Mouse (Mus musculus) heart, adult 2 months (tissue): ENCODE measurements around the gene Sar1a. TPM values are rescaled to one million over a fixed set of nuclear protein-coding genes. Genes with fewer than 3 reads are reported as not detected.

Source experiments
- DNase-seq, 2 experiments: peaks; one replicate each; pipeline ENCODE4 v3.0.0; 2021
- H3K27ac ChIP-seq: fragments of 200-600 bp; 2 replicates; pipeline ENCODE4 v1.8.1; 2022
- H3K27me3 ChIP-seq: fragments of 200-500 bp; 2 replicates; pipeline ENCODE4 v1.6.1; 2012; ENCODE audit warnings: mild to moderate bottlenecking, low read length, inconsistent platforms, mixed read lengths; ENCODE audit not compliant: control insufficient read depth, insufficient read depth
- H3K36me3 ChIP-seq: fragments of 200-500 bp; 2 replicates; pipeline ENCODE4 v1.6.1; 2012; ENCODE audit warnings: low read length, inconsistent platforms; ENCODE audit not compliant: control insufficient read depth, insufficient read depth
- H3K4me1 ChIP-seq: fragments of 200-500 bp; 2 replicates; pipeline ENCODE4 v1.6.1; 2011; ENCODE audit warnings: low read length; ENCODE audit not compliant: control insufficient read depth, insufficient read depth
- H3K4me3 ChIP-seq: fragments of 200-600 bp; 2 replicates; pipeline ENCODE4 v1.8.1; 2022
- H3K79me2 ChIP-seq: fragments of 200-500 bp; replicated peaks from 2 replicates; pipeline ENCODE4 v1.6.1; 2012; ENCODE audit warnings: mild to moderate bottlenecking, inconsistent platforms, low read length, moderate library complexity, mixed read lengths; ENCODE audit not compliant: control insufficient read depth, insufficient read depth
- H3K9ac ChIP-seq: fragments of 200-500 bp; 2 replicates; pipeline ENCODE4 v1.6.1; 2012; ENCODE audit warnings: low read depth, mild to moderate bottlenecking, control low read depth, inconsistent platforms, low read length, mixed read lengths
- CTCF ChIP-seq: fragments of 200-600 bp; IDR thresholded peaks from 2 replicates; pipeline ENCODE4 v1.8.1; 2022; ENCODE audit warnings: antibody characterized with exemption, mild to moderate bottlenecking, moderate library complexity
- EP300 ChIP-seq: fragments of 200-500 bp; IDR thresholded peaks from 2 replicates; pipeline ENCODE4 v1.6.1; 2011; ENCODE audit warnings: low read depth, low read length, control low read depth; ENCODE audit not compliant: insufficient read depth
- POLR2A ChIP-seq: fragments of 200-500 bp; IDR thresholded peaks from 2 replicates; pipeline ENCODE4 v1.6.1; 2011; ENCODE audit warnings: mild to moderate bottlenecking, low read depth, low read length, control low read depth; ENCODE audit not compliant: insufficient read depth
- WGBS: fragments of 180-500 bp; shearing (Covaris S2); methylation state at CpG from one replicate; pipeline ENCODE4 v1.1.7; 2018; 5-methylcytosine and 5-hydroxymethylcytosine counted together
- intact Hi-C: fragments of 180-260 bp; cut with DNase I; formaldehyde crosslinking; loops from one replicate; pipeline ENCODE4 v1.15.1; 2025
- long read RNA-seq: library from polyadenylated mRNA; stranded (forward); transcript quantifications from one replicate; pipeline ENCODE4 v2.0.0, GENCODE M21; 2021
- polyA plus RNA-seq: library from polyadenylated mRNA; depleted of rRNA; stranded (reverse); fragments of >200 nt; gene quantifications from 2 replicates; pipeline ENCODE4 v1.2.3, GENCODE M21; 2012; rRNA removed
- total RNA-seq, 2 experiments: library from RNA; stranded (reverse); gene quantifications; 2 replicates each; pipeline ENCODE4 v1.2.3; 2021

The Sar1a gene
- total RNA-seq (100 to 1,000 TPM; 166 to 197 TPM), polyA plus RNA-seq (82.7 and 134 TPM in 2 replicates)
- long read RNA-seq, transcript Sar1a-201 (7 exons, 2,613 nt), result major isoform, 180 of 281 reads
- long read RNA-seq, transcript Sar1a-205 (2 exons, 483 nt), result minor isoform, 49 of 281 reads
- long read RNA-seq, partial matches to known transcripts, result 2 of 281 reads
- long read RNA-seq, other reads (novel, unspliced or antisense), result 46 of 281 reads

DNA sequence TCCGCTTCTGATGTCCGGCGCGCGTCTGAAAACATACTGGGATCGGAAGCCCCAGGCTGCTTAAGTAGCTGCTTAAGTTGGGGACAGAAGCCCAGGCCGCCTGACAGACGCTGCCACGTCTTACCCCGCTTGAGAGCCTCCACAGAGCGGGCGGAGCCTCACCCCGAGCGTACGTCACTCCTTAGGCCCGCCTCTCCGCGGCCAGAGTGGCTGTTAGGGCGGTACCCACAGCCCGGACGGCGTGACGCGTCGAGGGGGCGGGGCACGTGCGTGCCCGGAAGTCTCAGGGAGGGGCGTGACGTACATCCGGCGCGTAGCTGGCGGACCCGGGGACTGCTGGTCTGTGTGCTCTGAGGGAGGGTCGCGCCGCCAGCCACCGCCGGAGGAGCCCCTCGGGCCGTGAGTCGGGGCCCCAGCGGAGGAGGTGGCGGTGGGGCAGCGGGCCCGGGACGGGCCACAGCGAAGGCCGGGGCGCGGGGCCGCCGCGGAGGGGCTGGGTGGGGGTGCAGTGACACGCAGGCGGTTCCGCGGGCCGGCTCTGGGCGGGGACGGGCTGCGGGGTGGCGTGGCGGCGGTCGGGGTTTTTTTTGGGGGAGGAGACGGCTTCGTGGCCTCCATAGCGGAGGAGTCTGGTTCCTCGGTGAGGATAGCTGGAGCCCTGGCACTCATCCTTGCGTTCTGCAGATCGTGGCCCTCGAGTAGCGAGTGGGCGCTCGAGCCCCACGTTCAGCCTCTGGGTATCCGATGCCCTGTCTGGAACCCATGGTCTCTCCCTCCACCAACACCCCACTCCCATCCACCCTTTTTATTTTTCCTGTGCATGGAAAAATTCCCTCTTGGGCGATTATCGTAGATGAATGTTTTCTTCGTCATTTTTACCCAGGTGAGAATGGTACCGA lies at the start of gene Sar1a:
Gene Sar1a, plus strand, starts transcription at position 285 of the 899 bp plus-strand sequence.
- Histone ChIP-seq H3K4me1 (peaks cover 7% of the 10 kb centered on the region), H3K79me2 (peaks cover 6% of the 10 kb centered on the region), H3K36me3 (peaks cover 6% of the 10 kb centered on the region; the same call in 1 of the 2 replicates), H3K27me3 (no peaks in the 10 kb centered on the region), H3K9ac (peak within 1 kb of the TSS; percentile 92), H3K4me3 (peak within 1 kb of the TSS; percentile 86), H3K27ac (peak within 1 kb of the TSS; percentile 85)
- intact Hi-C loops, result loop anchor here (1.0 kb wide), 1 partner anchor 35 kb away; the partner anchor contains the start of gene Aifm2
- under 1% methylated on average over 60 of the region's 84 CpGs for WGBS
- peak; percentile 99 for DNase-seq
- TF ChIP-seq EP300, result peak; percentile 73; the same call in 1 of the 2 replicates
- peak; percentile 97 for TF ChIP-seq POLR2A
- TF ChIP-seq CTCF, result no peak

- no peak overlapping the region; the same call in 1 of the 2 replicates for H3K27ac ChIP-seq
- TF ChIP-seq CTCF, result no peak
- no peak for TF ChIP-seq POLR2A
- no peak for TF ChIP-seq EP300
- no peak overlapping the region for H3K9ac ChIP-seq
- H3K27me3 ChIP-seq, result no peaks in the 10 kb centered on the region
- no peak overlapping the region for H3K4me3 ChIP-seq
- DNase-seq, result no peak
- WGBS, result 36% methylated on average over 10 of the region's 10 CpGs
- H3K4me1 ChIP-seq, result peaks cover 7% of the 10 kb centered on the region; the same call in 1 of the 2 replicates
- no peaks in the 10 kb centered on the region for H3K79me2 ChIP-seq
- intact Hi-C loops, result no loop called here
- H3K36me3 ChIP-seq, result no peaks in the 10 kb centered on the region
These were observed 47.7 kb upstream of the Sar1a start for GRCm38 (mm10) chr10:61632445-61632844.

GRCm38 (mm10) chr10:61637055-61637454 lies 43.0 kb upstream of the Sar1a start:
- Histone ChIP-seq H3K4me1 (peaks cover under 1% of the 10 kb centered on the region; the same call in 1 of the 2 replicates), H3K27ac (no peak overlapping the region), H3K36me3 (no peaks in the 10 kb centered on the region), H3K9ac (no peak overlapping the region), H3K27me3 (no peaks in the 10 kb centered on the region), H3K79me2 (no peaks in the 10 kb centered on the region), H3K4me3 (no peak overlapping the region)
- DNase-seq, result no peak
- TF ChIP-seq EP300, result no peak
- no peak for TF ChIP-seq CTCF
- TF ChIP-seq POLR2A, result no peak
- WGBS, result 71% methylated on average over 7 of the region's 7 CpGs
- intact Hi-C loops, result no loop called here

DNA sequence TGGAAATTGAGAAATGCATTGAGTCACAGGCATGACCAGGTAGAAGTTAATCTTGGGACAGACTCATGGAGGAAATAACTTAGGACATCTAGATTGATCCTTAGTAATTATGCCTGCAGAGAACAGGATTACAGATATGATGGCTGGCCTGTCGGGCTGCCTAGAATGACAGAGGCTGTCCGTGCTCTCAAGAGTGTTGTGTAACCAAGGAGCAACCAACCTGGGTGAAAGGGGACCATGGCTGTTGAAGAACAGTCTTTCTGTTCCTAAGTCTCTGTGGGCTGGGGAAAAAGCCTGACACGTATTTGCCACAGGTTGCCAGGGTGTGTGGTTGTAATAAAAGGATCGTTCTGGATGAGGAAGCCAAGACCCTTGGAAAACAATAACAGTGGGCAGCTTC lies 39.7 kb upstream of the Sar1a start:
- 68% methylated on average over 4 of the region's 4 CpGs for WGBS
- Histone ChIP-seq H3K27me3 (no peaks in the 10 kb centered on the region), H3K27ac (no peak overlapping the region), H3K4me3 (no peak overlapping the region), H3K4me1 (no peaks in the 10 kb centered on the region), H3K9ac (no peak overlapping the region), H3K36me3 (no peaks in the 10 kb centered on the region), H3K79me2 (no peaks in the 10 kb centered on the region)
- DNase-seq, result no peak
- intact Hi-C loops, result no loop called here
- TF ChIP-seq CTCF (no peak), EP300 (no peak), POLR2A (no peak)

DNA sequence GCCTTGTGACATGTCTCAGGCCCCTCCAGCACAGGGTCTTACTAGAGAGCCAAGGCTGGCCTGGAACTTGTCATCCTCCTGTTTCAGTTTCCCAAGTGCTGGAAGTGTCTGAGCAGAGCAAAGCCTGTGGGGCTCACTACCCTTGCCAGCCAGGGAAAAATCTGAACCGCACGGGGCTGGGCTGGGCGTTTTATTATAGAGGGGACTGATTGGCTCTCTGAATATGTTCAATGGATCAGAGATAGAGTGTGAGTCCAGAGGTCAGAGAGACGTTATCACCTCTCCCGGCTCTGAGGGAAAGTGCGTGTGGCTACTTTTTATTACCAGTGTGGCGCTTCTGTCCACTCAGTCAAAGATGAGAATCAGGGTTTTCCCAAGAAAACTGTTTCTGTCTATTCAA lies 33.5 kb upstream of the Sar1a start:
- intact Hi-C loops, result loop anchor here (5.0 kb wide), 1 partner anchor 169 kb away; the partner anchor contains the start of gene Lrrc20
- no peak for DNase-seq
- no peaks in the 10 kb centered on the region for H3K27me3 ChIP-seq
- H3K36me3 ChIP-seq, result no peaks in the 10 kb centered on the region
- H3K4me3 ChIP-seq, result no peak overlapping the region
- WGBS, result 77% methylated on average over 7 of the region's 7 CpGs
- no peak overlapping the region for H3K9ac ChIP-seq
- H3K27ac ChIP-seq, result no peak overlapping the region
- H3K4me1 ChIP-seq, result peaks cover 2% of the 10 kb centered on the region
- no peak for TF ChIP-seq CTCF
- no peak for TF ChIP-seq EP300
- TF ChIP-seq POLR2A, result no peak
- H3K79me2 ChIP-seq, result no peaks in the 10 kb centered on the region
